Mouse (Mus musculus) embryonic facial prominence, embryonic 13.5 days (tissue): ENCODE measurements around the gene Slc25a39. TPM values are rescaled to one million over a fixed set of nuclear protein-coding genes. Genes with fewer than 3 reads are reported as not detected.

Experiments
- ATAC-seq: fragments of 200-750 bp; cut with Nextera tagmentation; 2 replicates; pipeline ENCODE4 v1.8.0; 2017; ENCODE audit warnings: low read depth; ENCODE audit not compliant: insufficient number of reproducible peaks, insufficient read depth, low FRiP score, low TSS enrichment
- H3K27ac ChIP-seq: fragments of 300-500 bp; sonication (generic); 2 replicates; pipeline ENCODE4 v1.5.1; 2015; ENCODE audit warnings: moderate library complexity, mild to moderate bottlenecking, inconsistent platforms
- H3K27me3 ChIP-seq: fragments of 300-500 bp; sonication (generic); 2 replicates; pipeline ENCODE4 v1.6.1; 2015; ENCODE audit warnings: mild to moderate bottlenecking, inconsistent platforms
- H3K36me3 ChIP-seq: fragments of 300-500 bp; sonication (generic); 2 replicates; pipeline ENCODE4 v1.6.1; 2015; ENCODE audit warnings: mild to moderate bottlenecking, inconsistent platforms
- H3K4me1 ChIP-seq: fragments of 300-500 bp; sonication (generic); 2 replicates; pipeline ENCODE4 v1.6.1; 2015; ENCODE audit warnings: inconsistent platforms
- H3K4me2 ChIP-seq: fragments of 300-500 bp; sonication (generic); 2 replicates; pipeline ENCODE4 v1.6.1; 2015; ENCODE audit warnings: moderate library complexity, mild to moderate bottlenecking, inconsistent platforms
- H3K4me3 ChIP-seq: fragments of 300-500 bp; sonication (generic); 2 replicates; pipeline ENCODE4 v1.5.1; 2015; ENCODE audit warnings: mild to moderate bottlenecking, inconsistent platforms
- H3K9ac ChIP-seq: fragments of 300-500 bp; sonication (generic); 2 replicates; pipeline ENCODE4 v1.6.1; 2015; ENCODE audit warnings: mild to moderate bottlenecking, inconsistent platforms
- H3K9me3 ChIP-seq: fragments of 300-500 bp; sonication (generic); 2 replicates; pipeline ENCODE4 v1.6.1; 2016; ENCODE audit warnings: inconsistent platforms
- WGBS: fragments of 180-500 bp; shearing (Covaris S2); methylation state at CpG from one replicate; pipeline ENCODE4 v1.1.7; 2015; ENCODE audit warnings: mixed read lengths; 5-methylcytosine and 5-hydroxymethylcytosine counted together
- polyA plus RNA-seq: library from polyadenylated mRNA; unstranded; fragments of >200 nt; fragmentation: Nextera tagmentation; extraction: Ambion mirVana; gene quantifications from 2 replicates; pipeline ENCODE4 v1.2.1, GENCODE M21; 2015

The Slc25a39 gene
- polyA plus RNA-seq, 1 experiment from 2014 or later = 191 TPM

GRCm38 (mm10) chr11:102434816-102435705 is 27.3 kb upstream of the Slc25a39 start:
- H3K27ac ChIP-seq = no peak overlapping the region
- peaks cover 9% of the 10 kb centered on the region; the same call in 1 of the 2 replicates for H3K27me3 ChIP-seq
- H3K9me3 ChIP-seq = no peaks in the 10 kb centered on the region
- H3K4me3 ChIP-seq = no peak overlapping the region
- H3K4me2 ChIP-seq = no peak overlapping the region
- no peak for ATAC-seq
- 90% methylated on average over 11 of the region's 11 CpGs for WGBS
- peaks cover 65% of the 10 kb centered on the region for H3K36me3 ChIP-seq
- no peak overlapping the region for H3K9ac ChIP-seq
- peaks cover 51% of the 10 kb centered on the region for H3K4me1 ChIP-seq

GRCm38 (mm10) chr11:102434406-102434805 is 26.7 kb upstream of the Slc25a39 start:
- WGBS = 14% methylated on average over 7 of the region's 7 CpGs
- Histone ChIP-seq H3K36me3 (peaks cover 58% of the 10 kb centered on the region), H3K9ac (no peak overlapping the region), H3K27me3 (peaks cover 3% of the 10 kb centered on the region; the same call in 1 of the 2 replicates), H3K9me3 (no peaks in the 10 kb centered on the region), H3K4me1 (peaks cover 56% of the 10 kb centered on the region), H3K27ac (no peak overlapping the region), H3K4me2 (no peak overlapping the region), H3K4me3 (no peak overlapping the region)
- ATAC-seq = no peak

- WGBS = 88% methylated on average over 7 of the region's 7 CpGs
- Histone ChIP-seq H3K36me3 (peaks cover 53% of the 10 kb centered on the region), H3K9ac (peak overlapping the region; percentile 32; the same call in 1 of the 2 replicates), H3K27me3 (no peaks in the 10 kb centered on the region), H3K4me2 (no peak overlapping the region), H3K4me3 (no peak overlapping the region), H3K9me3 (no peaks in the 10 kb centered on the region), H3K4me1 (peaks cover 58% of the 10 kb centered on the region), H3K27ac (no peak overlapping the region)
- no peak for ATAC-seq
Measured at GRCm38 (mm10) chr11:102433866-102434265, 26.1 kb upstream of the Slc25a39 start.

- H3K4me1 ChIP-seq = peaks cover 50% of the 10 kb centered on the region
- no peak overlapping the region for H3K27ac ChIP-seq
- no peaks in the 10 kb centered on the region for H3K9me3 ChIP-seq
- H3K4me2 ChIP-seq = no peak overlapping the region
- peak overlapping the region; percentile 49 for H3K9ac ChIP-seq
- no peak overlapping the region for H3K4me3 ChIP-seq
- H3K36me3 ChIP-seq = peaks cover 44% of the 10 kb centered on the region
- H3K27me3 ChIP-seq = no peaks in the 10 kb centered on the region
- ATAC-seq = no peak
- 93% methylated on average over 6 of the region's 6 CpGs for WGBS
Measured at GRCm38 (mm10) chr11:102432896-102433295, 25.1 kb upstream of the Slc25a39 start.

- Histone ChIP-seq H3K4me3 (no peak overlapping the region), H3K9ac (peak overlapping the region; percentile 49; the same call in 1 of the 2 replicates)
Measured at GRCm38 (mm10) chr11:102432115-102432843, 24.5 kb upstream of the Slc25a39 start.

GRCm38 (mm10) chr11:102431728-102432114 is 24.0 kb upstream of the Slc25a39 start:
- no peak overlapping the region for H3K27ac ChIP-seq
- no peak overlapping the region for H3K4me3 ChIP-seq
- no peaks in the 10 kb centered on the region for H3K9me3 ChIP-seq
- H3K36me3 ChIP-seq = peaks cover 34% of the 10 kb centered on the region
- H3K4me2 ChIP-seq = peak overlapping the region; percentile 15; the same call in 1 of the 2 replicates
- WGBS = 78% methylated on average over 3 of the region's 3 CpGs
- ATAC-seq = no peak
- H3K27me3 ChIP-seq = no peaks in the 10 kb centered on the region
- peaks cover 39% of the 10 kb centered on the region for H3K4me1 ChIP-seq
- peak overlapping the region; percentile 49; the same call in 1 of the 2 replicates for H3K9ac ChIP-seq

More at GRCm38 (mm10) chr11:102432115-102432843, 24.5 kb upstream of the Slc25a39 start:
- WGBS = 67% methylated on average over 16 of the region's 16 CpGs
- Histone ChIP-seq H3K9me3 (no peaks in the 10 kb centered on the region), H3K4me2 (peak overlapping the region; percentile 15; the same call in 1 of the 2 replicates), H3K27ac (no peak overlapping the region), H3K36me3 (peaks cover 38% of the 10 kb centered on the region), H3K4me1 (peaks cover 44% of the 10 kb centered on the region), H3K27me3 (no peaks in the 10 kb centered on the region)
- no peak for ATAC-seq

GRCm38 (mm10) chr11:102431018-102431645 is 23.4 kb upstream of the Slc25a39 start:
- H3K9ac ChIP-seq = peak overlapping the region; percentile 77
- H3K36me3 ChIP-seq = peaks cover 28% of the 10 kb centered on the region
- WGBS = 0% methylated on average over 7 of the region's 7 CpGs
- ATAC-seq = no peak
- peaks cover 34% of the 10 kb centered on the region for H3K4me1 ChIP-seq
- peak overlapping the region; percentile 96 for H3K4me2 ChIP-seq
- no peaks in the 10 kb centered on the region for H3K27me3 ChIP-seq
- no peaks in the 10 kb centered on the region for H3K9me3 ChIP-seq
- H3K4me3 ChIP-seq = peak overlapping the region; percentile 75
- peak overlapping the region; percentile 89 for H3K27ac ChIP-seq

GRCm38 (mm10) chr11:102430121-102431017 is 22.6 kb upstream of the Slc25a39 start, which contains the start of gene Grn:
Gene Grn (plus strand): TSS chr11:102430315.
- no peaks in the 10 kb centered on the region for H3K27me3 ChIP-seq
- peak within 1 kb of the TSS; percentile 96 for H3K4me2 ChIP-seq
- ATAC-seq = peak; percentile 86
- H3K9me3 ChIP-seq = no peaks in the 10 kb centered on the region
- peak within 1 kb of the TSS; percentile 89 for H3K27ac ChIP-seq
- peaks cover 21% of the 10 kb centered on the region for H3K36me3 ChIP-seq
- H3K4me3 ChIP-seq = peak within 1 kb of the TSS; percentile 75
- peak within 1 kb of the TSS; percentile 77 for H3K9ac ChIP-seq
- H3K4me1 ChIP-seq = peaks cover 34% of the 10 kb centered on the region
- WGBS = 1% methylated on average over 29 of the region's 29 CpGs

GRCm38 (mm10) chr11:102429551-102429950 is 21.8 kb upstream of the Slc25a39 start:
- peak overlapping the region; percentile 96 for H3K4me2 ChIP-seq
- peak overlapping the region; percentile 73 for H3K9ac ChIP-seq
- peak overlapping the region; percentile 75 for H3K4me3 ChIP-seq
- peaks cover 13% of the 10 kb centered on the region for H3K36me3 ChIP-seq
- no peak for ATAC-seq
- H3K27ac ChIP-seq = no peak overlapping the region
- no peaks in the 10 kb centered on the region for H3K27me3 ChIP-seq
- H3K9me3 ChIP-seq = no peaks in the 10 kb centered on the region
- 49% methylated on average over 3 of the region's 3 CpGs for WGBS
- H3K4me1 ChIP-seq = peaks cover 34% of the 10 kb centered on the region

- ATAC-seq = no peak
- peaks cover 9% of the 10 kb centered on the region; the same call in 1 of the 2 replicates for H3K36me3 ChIP-seq
- H3K27ac ChIP-seq = no peak overlapping the region
- 0 out of 2 replicates have a peak overlapping the region, but pooled peaks have one; percentile 73 for H3K9ac ChIP-seq
- H3K4me1 ChIP-seq = peaks cover 31% of the 10 kb centered on the region
- peak overlapping the region; percentile 96 for H3K4me2 ChIP-seq
- WGBS = 61% methylated on average over 8 of the region's 8 CpGs
- peak overlapping the region; percentile 75; the same call in 1 of the 2 replicates for H3K4me3 ChIP-seq
- H3K27me3 ChIP-seq = no peaks in the 10 kb centered on the region
- no peaks in the 10 kb centered on the region for H3K9me3 ChIP-seq
Measured at GRCm38 (mm10) chr11:102428981-102429540, 21.3 kb upstream of the Slc25a39 start.
